Mouse (Mus musculus) heart, embryonic 16.5 days (tissue): Measurements from ENCODE around the gene Chchd3. TPM values are rescaled to one million over a fixed set of nuclear protein-coding genes. Genes with fewer than 3 reads are reported as not detected.

Source experiments
- ATAC-seq: fragments of 200-750 bp; cut with Nextera tagmentation; replicated peaks from 2 replicates; pipeline ENCODE4 v1.8.0; 2017; ENCODE audit warnings: moderate number of reproducible peaks; ENCODE audit not compliant: insufficient read depth, low FRiP score; ENCODE audit errors: extremely low read depth
- H3K27ac ChIP-seq: fragments of 300-500 bp; sonication (generic); 2 replicates; pipeline ENCODE4 v1.5.1; 2014; ENCODE audit warnings: mild to moderate bottlenecking, low read length, control low read depth, moderate library complexity
- H3K27me3 ChIP-seq: fragments of 300-500 bp; sonication (generic); 2 replicates; pipeline ENCODE4 v1.6.1; 2014; ENCODE audit warnings: low read length, mixed read lengths; ENCODE audit not compliant: control insufficient read depth, insufficient read depth
- H3K36me3 ChIP-seq: fragments of 300-500 bp; sonication (generic); 2 replicates; pipeline ENCODE4 v1.6.1; 2014; ENCODE audit not compliant: control insufficient read depth, insufficient read depth
- H3K4me1 ChIP-seq: fragments of 300-500 bp; sonication (generic); 2 replicates; pipeline ENCODE4 v1.6.1; 2014; ENCODE audit warnings: low read length, mixed read lengths; ENCODE audit not compliant: control insufficient read depth, insufficient read depth
- H3K4me2 ChIP-seq: fragments of 300-500 bp; sonication (generic); 2 replicates; pipeline ENCODE4 v1.6.1; 2014; ENCODE audit warnings: low read depth, mild to moderate bottlenecking, control low read depth, low read length
- H3K4me3 ChIP-seq: fragments of 300-500 bp; sonication (generic); 2 replicates; pipeline ENCODE4 v1.5.1; 2014; ENCODE audit warnings: mild to moderate bottlenecking, control low read depth, low read length
- H3K9ac ChIP-seq: fragments of 300-500 bp; sonication (generic); 2 replicates; pipeline ENCODE4 v1.6.1; 2014; ENCODE audit warnings: low read length, control low read depth
- H3K9me3 ChIP-seq: fragments of 300-500 bp; sonication (generic); replicated peaks from 2 replicates; pipeline ENCODE4 v1.6.1; 2016; ENCODE audit warnings: low read length; ENCODE audit not compliant: control insufficient read depth
- WGBS: fragments of 180-500 bp; shearing (Covaris S2); extraction: QIAGEN DNeasy Blood & Tissue Kit; methylation state at CpG from one replicate; pipeline ENCODE4 v1.1.7; 2014; 5-methylcytosine and 5-hydroxymethylcytosine counted together
- polyA plus RNA-seq: library from polyadenylated mRNA; unstranded; fragments of >200 nt; fragmentation: Nextera tagmentation; extraction: Ambion mirVana; gene quantifications from 2 replicates; pipeline ENCODE4 v1.2.1, GENCODE M21; 2015

Gene Chchd3
- polyA plus RNA-seq, 1 experiment from 2014 or later = 264 TPM

DNA sequence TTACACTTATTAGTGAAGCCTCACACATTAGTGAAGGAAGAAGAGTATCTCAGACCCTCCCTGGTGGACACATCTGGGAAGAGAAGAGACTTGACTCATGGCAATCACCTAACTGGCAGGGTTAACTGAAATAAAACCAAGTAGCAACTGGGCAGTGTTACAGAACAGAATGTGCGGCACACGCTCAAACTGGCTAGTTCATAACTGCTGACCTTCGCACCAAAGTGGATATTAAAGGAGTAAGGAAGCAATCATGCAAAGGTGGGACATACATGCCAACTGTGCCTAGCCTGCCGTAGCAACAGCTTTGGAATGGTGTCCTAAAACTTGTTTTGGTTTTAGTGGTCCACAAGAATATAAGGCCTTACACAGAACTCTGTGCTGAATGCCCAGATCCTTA, 169.3 kb downstream of the Chchd3 start:
- no peak for ATAC-seq
- 96% methylated on average over 4 of the region's 4 CpGs for WGBS

DNA sequence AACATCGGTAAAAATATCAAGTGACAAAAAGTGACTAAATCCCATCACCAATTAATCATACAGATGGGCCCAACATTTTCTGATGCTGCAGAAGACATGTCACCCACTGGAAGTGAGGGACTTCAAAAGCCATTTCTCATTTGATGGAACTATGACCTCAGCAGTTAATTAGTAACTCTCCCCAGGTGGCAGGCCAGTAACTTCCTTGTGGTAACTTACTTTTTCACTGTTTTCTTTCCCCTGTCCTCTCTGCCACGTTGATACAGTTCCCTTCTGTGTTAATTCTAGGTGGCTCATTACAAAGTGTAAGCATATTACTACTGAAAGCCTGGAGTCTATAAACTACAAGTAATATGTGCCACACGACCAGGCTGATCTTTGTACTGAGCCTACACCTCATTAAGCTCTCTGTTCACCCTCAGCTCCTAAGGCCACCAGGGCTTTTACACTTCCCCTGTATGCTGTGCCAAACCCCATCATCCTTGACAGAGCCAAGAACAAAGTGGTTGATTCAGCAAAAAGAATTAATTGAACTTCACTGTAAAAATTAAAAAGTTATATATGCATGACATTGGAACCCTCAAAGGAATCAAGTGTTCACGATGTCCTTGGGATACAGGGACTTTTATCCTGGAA, 171.0 kb downstream of the Chchd3 start:
- H3K4me1 ChIP-seq = no peaks in the 10 kb centered on the region
- H3K9me3 ChIP-seq = no peaks in the 10 kb centered on the region
- no peak for ATAC-seq
- no peak overlapping the region for H3K9ac ChIP-seq
- 0 out of 2 replicates have a peak, but pooled peaks cover 4% of the 10 kb centered on the region for H3K36me3 ChIP-seq
- 73% methylated on average over 4 of the region's 4 CpGs for WGBS
- H3K27ac ChIP-seq = no peak overlapping the region
- no peaks in the 10 kb centered on the region for H3K27me3 ChIP-seq
- H3K4me2 ChIP-seq = no peak overlapping the region
- H3K4me3 ChIP-seq = no peak overlapping the region

More for the DNA sequence above, 169.3 kb downstream of the Chchd3 start:
- no peak overlapping the region for H3K9ac ChIP-seq
- H3K27me3 ChIP-seq = no peaks in the 10 kb centered on the region
- H3K4me3 ChIP-seq = no peak overlapping the region
- no peaks in the 10 kb centered on the region for H3K9me3 ChIP-seq
- H3K4me1 ChIP-seq = no peaks in the 10 kb centered on the region
- H3K4me2 ChIP-seq = no peak overlapping the region
- H3K36me3 ChIP-seq = 0 out of 2 replicates have a peak, but pooled peaks cover 4% of the 10 kb centered on the region
- no peak overlapping the region for H3K27ac ChIP-seq

DNA sequence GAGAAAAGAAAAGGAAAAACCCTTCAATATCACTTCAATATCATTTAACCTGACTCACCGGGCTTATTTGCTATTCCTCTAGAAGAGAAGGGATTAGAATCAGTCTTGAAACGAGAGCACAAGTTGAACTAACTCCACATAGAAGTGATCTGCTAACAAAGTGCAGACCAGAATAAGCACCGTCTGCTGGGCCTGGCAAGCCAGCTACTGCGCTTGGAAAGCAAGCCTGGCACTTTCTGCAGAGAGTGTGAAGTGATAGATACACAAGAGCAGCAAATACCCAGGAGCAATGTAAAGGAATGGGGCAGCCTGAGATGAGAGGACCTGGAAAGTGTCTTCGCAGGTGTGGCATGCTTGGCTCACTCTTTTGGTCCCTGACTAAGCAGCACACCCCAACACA, 181.5 kb downstream of the Chchd3 start:
- ATAC-seq = no peak
- Histone ChIP-seq H3K9me3 (no peaks in the 10 kb centered on the region), H3K9ac (no peak overlapping the region), H3K4me1 (peaks cover 10% of the 10 kb centered on the region; the same call in 1 of the 2 replicates), H3K36me3 (no peaks in the 10 kb centered on the region), H3K4me3 (no peak overlapping the region), H3K27ac (no peak overlapping the region), H3K4me2 (no peak overlapping the region), H3K27me3 (no peaks in the 10 kb centered on the region)
- 57% methylated on average over 5 of the region's 5 CpGs for WGBS

DNA sequence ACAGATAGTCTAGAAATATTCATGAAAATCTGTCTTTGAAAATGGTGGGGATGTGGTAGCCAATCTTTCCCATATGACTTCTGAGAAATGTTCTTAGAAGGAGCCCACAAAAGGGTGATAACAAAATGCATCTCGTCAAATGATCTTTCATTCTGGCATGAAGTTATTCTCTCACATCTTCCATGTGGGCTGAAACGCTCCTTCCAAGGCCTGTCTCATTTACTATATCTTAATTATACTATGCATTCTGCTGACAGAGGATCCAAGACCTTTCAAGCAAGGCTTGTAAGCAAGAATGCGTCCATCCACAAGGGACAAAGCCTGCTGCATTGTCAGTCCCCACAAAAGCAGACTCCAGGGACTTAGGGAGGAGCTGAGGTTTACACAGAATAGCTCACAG, 185.9 kb downstream of the Chchd3 start:
- peaks cover 2% of the 10 kb centered on the region for H3K36me3 ChIP-seq
- H3K4me2 ChIP-seq = no peak overlapping the region
- WGBS = 82% methylated on average over 3 of the region's 3 CpGs
- no peak overlapping the region for H3K9ac ChIP-seq
- no peak overlapping the region for H3K27ac ChIP-seq
- no peak overlapping the region for H3K4me3 ChIP-seq
- no peaks in the 10 kb centered on the region for H3K27me3 ChIP-seq
- peaks cover under 1% of the 10 kb centered on the region; the same call in 1 of the 2 replicates for H3K9me3 ChIP-seq
- ATAC-seq = no peak
- H3K4me1 ChIP-seq = 0 out of 2 replicates have a peak, but pooled peaks cover 6% of the 10 kb centered on the region

DNA sequence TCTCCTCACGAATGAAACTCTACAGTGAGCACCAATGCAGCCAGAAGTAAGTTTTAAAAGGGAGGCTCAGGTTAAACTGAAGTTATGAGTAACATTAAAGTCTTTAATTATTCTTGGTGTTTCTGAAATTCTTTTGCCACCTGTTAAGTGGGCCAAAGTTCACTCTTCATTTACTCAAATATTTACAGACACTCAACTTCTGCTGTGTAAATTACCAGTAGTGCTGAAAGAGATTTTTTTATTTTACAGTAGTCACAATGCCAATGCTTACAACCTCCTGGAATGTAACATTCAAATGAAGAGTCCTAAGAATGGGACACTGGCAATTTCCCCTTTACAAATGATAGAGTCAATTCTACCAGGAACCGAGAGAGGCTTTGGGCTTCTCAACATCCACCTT, 187.3 kb downstream of the Chchd3 start:
- no peak for ATAC-seq
- 88% methylated on average over 2 of the region's 2 CpGs for WGBS

DNA sequence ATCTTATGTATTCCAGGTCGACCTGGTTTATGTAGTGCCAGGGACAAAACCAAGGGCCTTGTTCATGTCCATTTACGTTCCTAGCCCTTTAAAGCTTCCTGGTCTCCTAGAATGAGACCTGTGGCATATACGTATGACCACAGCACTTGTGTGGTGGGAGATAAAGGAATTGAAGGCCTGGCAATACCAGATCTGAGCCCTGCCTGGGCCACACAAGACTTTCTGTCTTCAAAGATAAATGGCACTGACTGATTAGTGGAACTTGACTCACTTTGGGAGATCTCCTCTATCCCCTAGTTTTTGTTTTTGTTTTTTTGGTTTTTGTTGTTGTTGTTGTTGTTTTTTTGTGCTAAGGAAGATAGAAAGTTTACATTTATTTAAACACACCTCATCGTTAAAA, 209.1 kb downstream of the Chchd3 start:
- no peak overlapping the region for H3K27ac ChIP-seq
- no peaks in the 10 kb centered on the region; the same call in 1 of the 2 replicates for H3K36me3 ChIP-seq
- no peak overlapping the region for H3K9ac ChIP-seq
- no peak overlapping the region for H3K4me2 ChIP-seq
- H3K4me1 ChIP-seq = no peaks in the 10 kb centered on the region
- no peak overlapping the region for H3K4me3 ChIP-seq
- H3K27me3 ChIP-seq = no peaks in the 10 kb centered on the region
- ATAC-seq = no peak
- no peaks in the 10 kb centered on the region for H3K9me3 ChIP-seq
- WGBS = 78% methylated on average over 4 of the region's 4 CpGs

More for the DNA sequence above, 187.3 kb downstream of the Chchd3 start:
- no peaks in the 10 kb centered on the region for H3K27me3 ChIP-seq
- peaks cover 4% of the 10 kb centered on the region; the same call in 1 of the 2 replicates for H3K9me3 ChIP-seq
- H3K4me1 ChIP-seq = no peaks in the 10 kb centered on the region
- no peak overlapping the region for H3K9ac ChIP-seq
- H3K4me2 ChIP-seq = no peak overlapping the region
- no peak overlapping the region for H3K27ac ChIP-seq
- no peak overlapping the region for H3K4me3 ChIP-seq
- peaks cover 6% of the 10 kb centered on the region for H3K36me3 ChIP-seq

DNA sequence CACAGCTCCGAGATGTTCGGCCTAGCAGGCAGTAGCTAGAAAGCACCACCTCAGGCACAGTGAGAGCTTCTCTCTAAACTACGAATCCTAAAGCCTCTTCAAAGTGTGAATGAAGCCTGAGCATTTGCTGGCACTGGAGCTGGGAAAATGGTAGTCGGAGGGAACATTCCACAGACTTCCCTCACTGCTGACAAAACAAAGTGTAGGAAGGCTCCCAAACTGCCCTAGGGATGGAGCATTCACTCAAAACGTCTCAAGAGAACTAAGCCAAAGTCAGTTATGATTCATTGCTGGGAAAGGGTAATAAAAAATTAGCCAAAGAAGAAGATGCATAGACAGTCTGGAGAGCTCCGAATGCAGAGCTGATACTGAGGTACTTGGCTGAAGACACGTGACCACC, 211.1 kb downstream of the Chchd3 start:
- Histone ChIP-seq H3K9ac (no peak overlapping the region), H3K36me3 (no peaks in the 10 kb centered on the region; the same call in 1 of the 2 replicates), H3K27me3 (no peaks in the 10 kb centered on the region), H3K4me3 (no peak overlapping the region), H3K4me2 (no peak overlapping the region), H3K27ac (no peak overlapping the region), H3K4me1 (no peaks in the 10 kb centered on the region), H3K9me3 (no peaks in the 10 kb centered on the region)
- WGBS = 74% methylated on average over 7 of the region's 7 CpGs
- ATAC-seq = no peak

DNA sequence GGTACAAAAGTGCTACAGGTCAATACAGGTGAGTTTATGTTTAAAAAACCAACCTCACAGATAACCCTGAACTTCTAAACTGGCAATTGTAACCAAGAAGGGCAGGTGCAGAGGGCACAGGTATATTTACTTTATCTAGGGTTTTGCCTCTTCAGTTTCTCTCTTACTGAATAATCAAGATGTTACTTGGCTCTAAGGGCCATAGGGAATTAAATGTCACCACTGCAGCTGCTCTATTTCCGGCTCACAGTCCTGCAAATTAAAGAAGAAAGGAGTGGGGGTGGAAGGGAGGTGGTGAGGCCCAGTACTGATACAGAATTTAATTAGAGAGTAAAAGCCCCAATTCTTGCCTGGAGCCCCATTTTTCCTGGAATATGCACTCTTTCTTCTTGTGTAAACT, 214.6 kb downstream of the Chchd3 start:
- Histone ChIP-seq H3K27me3 (no peaks in the 10 kb centered on the region), H3K9me3 (no peaks in the 10 kb centered on the region), H3K9ac (no peak overlapping the region), H3K4me2 (no peak overlapping the region), H3K36me3 (no peaks in the 10 kb centered on the region; the same call in 1 of the 2 replicates), H3K27ac (no peak overlapping the region), H3K4me1 (no peaks in the 10 kb centered on the region), H3K4me3 (no peak overlapping the region)
- WGBS = 53% methylated on average over 1 of the region's 1 CpGs
- no peak for ATAC-seq

DNA sequence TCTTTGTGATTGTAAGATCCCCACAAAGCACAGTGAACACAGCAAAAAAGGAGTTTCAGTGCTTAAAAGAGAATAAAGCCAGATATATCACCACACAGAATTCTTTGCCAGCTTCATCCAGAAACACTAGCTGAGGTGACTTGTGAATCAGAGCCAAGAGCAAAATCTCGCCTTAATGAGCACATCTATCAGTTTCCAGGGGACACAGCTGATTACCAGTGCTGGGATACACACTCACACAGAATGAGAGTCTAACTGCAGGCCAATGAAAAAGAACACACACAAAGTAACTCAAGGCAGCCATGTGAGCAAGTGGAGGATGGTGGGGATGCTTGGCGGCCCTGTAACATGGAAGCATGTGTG, 222.1 kb downstream of the Chchd3 start:
- H3K4me1 ChIP-seq = peaks cover 4% of the 10 kb centered on the region
- H3K4me2 ChIP-seq = no peak overlapping the region
- H3K27ac ChIP-seq = no peak overlapping the region
- H3K9ac ChIP-seq = no peak overlapping the region
- ATAC-seq = no peak
- peaks cover 4% of the 10 kb centered on the region; the same call in 1 of the 2 replicates for H3K36me3 ChIP-seq
- 62% methylated on average over 2 of the region's 2 CpGs for WGBS
- no peak overlapping the region for H3K4me3 ChIP-seq
- no peaks in the 10 kb centered on the region for H3K27me3 ChIP-seq
- peaks cover 3% of the 10 kb centered on the region; the same call in 1 of the 2 replicates for H3K9me3 ChIP-seq
